Mouse (Mus musculus) olfactory bulb, adult 2 months (tissue): ENCODE measurements around the gene Abl2.

Experiments used
- CTCF ChIP-seq: fragments of 200-500 bp; IDR thresholded peaks from 2 replicates; pipeline ENCODE4 v1.5.1; 2012; ENCODE audit warnings: low read depth, mild to moderate bottlenecking, low read length, moderate library complexity; ENCODE audit not compliant: insufficient read depth
- POLR2A ChIP-seq: fragments of 200-500 bp; IDR thresholded peaks from 2 replicates; pipeline ENCODE4 v1.6.1; 2012; ENCODE audit warnings: mild to moderate bottlenecking, low read depth, low read length, moderate library complexity; ENCODE audit not compliant: insufficient read depth

DNA sequence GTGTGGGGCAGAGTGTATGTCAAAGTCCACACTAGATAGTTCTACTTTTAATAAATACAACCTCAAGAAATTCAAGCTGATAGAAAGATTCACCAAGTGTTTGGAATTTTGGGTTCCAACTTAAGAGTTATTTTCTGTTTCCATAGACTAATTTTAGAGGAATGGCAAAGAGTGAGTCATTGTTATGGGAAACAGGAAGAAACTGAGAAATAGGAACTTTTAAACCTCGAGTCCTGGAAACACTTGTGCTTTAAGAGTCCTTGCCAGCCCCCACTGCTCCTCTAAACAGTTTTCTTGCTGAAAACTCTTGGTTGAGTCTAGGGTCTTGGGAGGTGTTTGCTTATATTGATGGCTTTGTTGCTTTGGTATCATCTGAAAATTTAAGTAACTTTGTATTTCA is 65.6 kb downstream of the Abl2 start:
- TF ChIP-seq POLR2A (no peak), CTCF (no peak)
